Mouse (Mus musculus) heart, postnatal 0 days (tissue): Measurements from ENCODE around the gene Dyrk3. TPM values are rescaled to one million over a fixed set of nuclear protein-coding genes. Genes with fewer than 3 reads are reported as not detected.
"Not testable (repeated sequence)": the region's sequence is repeated elsewhere in the genome, so short reads cannot be mapped to it uniquely, and the experiment has no call there.

Experiments used
- ATAC-seq: fragments of 200-750 bp; cut with Nextera tagmentation; 2 replicates; pipeline ENCODE4 v1.8.0; 2017; ENCODE audit warnings: low read depth, moderate number of reproducible peaks, moderate library complexity; ENCODE audit not compliant: insufficient read depth
- DNase-seq: peaks from one replicate; pipeline ENCODE4 v3.0.0-alpha.2; 2016; ENCODE audit warnings: low spot score
- H3K27ac ChIP-seq: fragments of 300-500 bp; sonication (generic); 2 replicates; pipeline ENCODE4 v1.5.1; 2014; ENCODE audit warnings: low read depth, mild to moderate bottlenecking
- H3K27me3 ChIP-seq: fragments of 300-500 bp; sonication (generic); 2 replicates; pipeline ENCODE4 v1.6.1; 2014; ENCODE audit warnings: low read length, mixed read lengths; ENCODE audit not compliant: control insufficient read depth, insufficient read depth
- H3K36me3 ChIP-seq: fragments of 300-500 bp; sonication (generic); replicated peaks from 2 replicates; pipeline ENCODE4 v1.6.1; 2014; ENCODE audit warnings: low read length, mixed read lengths; ENCODE audit not compliant: control insufficient read depth, insufficient read depth
- H3K4me1 ChIP-seq: fragments of 300-500 bp; sonication (generic); 2 replicates; pipeline ENCODE4 v1.6.1; 2014; ENCODE audit warnings: antibody characterized with exemption; ENCODE audit not compliant: control insufficient read depth, insufficient read depth
- H3K4me2 ChIP-seq: fragments of 300-500 bp; sonication (generic); 2 replicates; pipeline ENCODE4 v1.6.1; 2014; ENCODE audit warnings: low read depth, mild to moderate bottlenecking, low read length, moderate library complexity
- H3K4me3 ChIP-seq: fragments of 300-500 bp; sonication (generic); 2 replicates; pipeline ENCODE4 v1.5.1; 2014; ENCODE audit warnings: low read depth, low read length
- H3K9ac ChIP-seq: fragments of 300-500 bp; sonication (generic); replicated peaks from 2 replicates; pipeline ENCODE4 v1.6.1; 2014; ENCODE audit warnings: low read depth, low read length, mixed read lengths
- H3K9me3 ChIP-seq: fragments of 300-500 bp; sonication (generic); replicated peaks from 2 replicates; pipeline ENCODE4 v1.6.1; 2016; ENCODE audit warnings: low read length; ENCODE audit not compliant: control insufficient read depth
- CTCF ChIP-seq: IDR thresholded peaks from 2 replicates; pipeline ENCODE4 v1.5.1; 2016; ENCODE audit warnings: antibody characterized with exemption, control low read depth, low read depth
- EP300 ChIP-seq: IDR thresholded peaks from 2 replicates; pipeline ENCODE4 v1.6.1; 2016; ENCODE audit warnings: antibody characterized with exemption, low read depth
- WGBS: fragments of 180-500 bp; shearing (Covaris S2); extraction: QIAGEN DNeasy Blood & Tissue Kit; methylation state at CpG from one replicate; pipeline ENCODE4 v1.1.7; 2014; 5-methylcytosine and 5-hydroxymethylcytosine counted together
- polyA plus RNA-seq: library from polyadenylated mRNA; unstranded; fragments of >200 nt; fragmentation: Nextera tagmentation; extraction: Ambion mirVana; gene quantifications from 2 replicates; pipeline ENCODE4 v1.2.1, GENCODE M21; 2015
- total RNA-seq: library from RNA; depleted of rRNA; stranded (reverse); fragments of >200 nt; gene quantifications from 2 replicates; pipeline ENCODE4 v1.2.3, GENCODE M21; 2014; ENCODE audit warnings: low replicate concordance

Gene Dyrk3
- total and polyA plus RNA-seq, 2 experiments from 2014 or later = 0.86 to 1.4 TPM

- no peak overlapping the region for H3K4me2 ChIP-seq
- peaks cover 98% of the 10 kb centered on the region for H3K36me3 ChIP-seq
- 90% methylated on average over 10 of the region's 10 CpGs for WGBS
- no peak overlapping the region for H3K4me3 ChIP-seq
- H3K27me3 ChIP-seq = no peaks in the 10 kb centered on the region
- ATAC-seq = no peak
- H3K9ac ChIP-seq = no peak overlapping the region
- H3K9me3 ChIP-seq = no peaks in the 10 kb centered on the region
- TF ChIP-seq CTCF = no peak
- TF ChIP-seq EP300 = no peak
- no peak for DNase-seq
- no peak overlapping the region for H3K27ac ChIP-seq
- H3K4me1 ChIP-seq = no peaks in the 10 kb centered on the region
These were observed 29.5 kb upstream of the Dyrk3 start for GRCm38 (mm10) chr1:131167612-131168011.

GRCm38 (mm10) chr1:131164427-131164826 is 26.3 kb upstream of the Dyrk3 start:
- Histone ChIP-seq H3K27ac (peak overlapping the region; percentile 26; the same call in 1 of the 2 replicates), H3K4me3 (no peak overlapping the region), H3K4me2 (no peak overlapping the region), H3K9ac (no peak overlapping the region), H3K36me3 (peaks cover 83% of the 10 kb centered on the region), H3K9me3 (no peaks in the 10 kb centered on the region), H3K27me3 (no peaks in the 10 kb centered on the region), H3K4me1 (no peaks in the 10 kb centered on the region)
- 52% methylated on average over 6 of the region's 6 CpGs for WGBS
- TF ChIP-seq EP300 (no peak), CTCF (no peak)
- no peak for DNase-seq
- peak; percentile 64 for ATAC-seq

- Histone ChIP-seq H3K27me3 (no peaks in the 10 kb centered on the region), H3K27ac (no peak overlapping the region), H3K9me3 (no peaks in the 10 kb centered on the region), H3K4me2 (no peak overlapping the region), H3K9ac (no peak overlapping the region), H3K4me3 (no peak overlapping the region), H3K4me1 (no peaks in the 10 kb centered on the region), H3K36me3 (peaks cover 65% of the 10 kb centered on the region)
- WGBS = 71% methylated on average over 11 of the region's 11 CpGs
- TF ChIP-seq EP300 = no peak
- no peak for TF ChIP-seq CTCF
- ATAC-seq (no peak), DNase-seq (no peak)
These were observed 23.0 kb upstream of the Dyrk3 start for GRCm38 (mm10) chr1:131161091-131161490.

- not testable (repeated sequence) for ATAC-seq, H3K4me2 ChIP-seq, H3K27me3 ChIP-seq, H3K27ac ChIP-seq, H3K4me1 ChIP-seq, DNase-seq, H3K9ac ChIP-seq, H3K9me3 ChIP-seq, H3K4me3 ChIP-seq
- WGBS = 76% methylated on average over 3 of the region's 3 CpGs
- H3K36me3 ChIP-seq = peaks cover 51% of the 10 kb centered on the region
These were observed 21.6 kb upstream of the Dyrk3 start for GRCm38 (mm10) chr1:131159573-131160327.

- H3K4me3 ChIP-seq = no peak overlapping the region
- H3K27me3 ChIP-seq = no peaks in the 10 kb centered on the region
- H3K4me1 ChIP-seq = peaks cover 5% of the 10 kb centered on the region
- no peak overlapping the region for H3K27ac ChIP-seq
- H3K9ac ChIP-seq = no peak overlapping the region
- H3K36me3 ChIP-seq = peaks cover 16% of the 10 kb centered on the region
- 61% methylated on average over 2 of the region's 2 CpGs for WGBS
- TF ChIP-seq EP300 = no peak
- TF ChIP-seq CTCF = peak; percentile 90
- H3K4me2 ChIP-seq = no peak overlapping the region
- DNase-seq = peak; percentile 57
- no peak for ATAC-seq
- H3K9me3 ChIP-seq = no peaks in the 10 kb centered on the region
These were observed 17.3 kb upstream of the Dyrk3 start for GRCm38 (mm10) chr1:131155456-131155855.
